Mouse (Mus musculus) spleen, adult 2 months (tissue): ENCODE results near the gene Hes6. TPM values are rescaled to one million over a fixed set of nuclear protein-coding genes. Genes with fewer than 3 reads are reported as not detected.
A peak's percentile ranks its signal among the peaks of the same experiment; 100 is the strongest.

Source experiments
- DNase-seq, 2 experiments: peaks; one replicate each; pipeline versions ENCODE4 v3.0.0 to v3.0.0-alpha.2; 2012 to 2021; ENCODE audit warnings: low spot score in 2 of 2, low read depth in 1 of 2
- H3K27ac ChIP-seq: fragments of 200-500 bp; 2 replicates; pipeline ENCODE4 v1.5.1; 2012; ENCODE audit warnings: low read length, inconsistent platforms; ENCODE audit not compliant: insufficient read depth
- H3K27me3 ChIP-seq: fragments of 200-500 bp; 2 replicates; pipeline ENCODE4 v1.6.1; 2012; ENCODE audit warnings: mild to moderate bottlenecking, moderate library complexity, low read length, inconsistent platforms; ENCODE audit not compliant: control insufficient read depth, insufficient read depth
- H3K36me3 ChIP-seq: fragments of 200-500 bp; 2 replicates; pipeline ENCODE4 v1.6.1; 2012; ENCODE audit warnings: mild to moderate bottlenecking, low read length, inconsistent platforms; ENCODE audit not compliant: control insufficient read depth, insufficient read depth
- H3K4me1 ChIP-seq: fragments of 200-500 bp; 2 replicates; pipeline ENCODE4 v1.6.1; 2011; ENCODE audit warnings: inconsistent platforms; ENCODE audit not compliant: control insufficient read depth, insufficient read depth, insufficient read length
- H3K4me3 ChIP-seq: fragments of 200-500 bp; 2 replicates; pipeline ENCODE4 v1.5.1; 2011; ENCODE audit warnings: mild to moderate bottlenecking, inconsistent platforms; ENCODE audit not compliant: insufficient read depth, insufficient read length; ENCODE audit errors: extremely low read depth
- CTCF ChIP-seq: fragments of 200-500 bp; IDR thresholded peaks from 2 replicates; pipeline ENCODE4 v1.5.1; 2011; ENCODE audit warnings: mild to moderate bottlenecking, inconsistent platforms; ENCODE audit not compliant: insufficient read depth, insufficient read length, insufficient replicate concordance; ENCODE audit errors: extremely low read depth
- POLR2A ChIP-seq: fragments of 200-500 bp; IDR thresholded peaks from 2 replicates; pipeline ENCODE4 v1.6.1; 2011; ENCODE audit warnings: low read depth, low read length, inconsistent platforms
- WGBS: fragments of 180-500 bp; shearing (Covaris S2); methylation state at CpG from one replicate; pipeline ENCODE4 v1.1.7; 2018; 5-methylcytosine and 5-hydroxymethylcytosine counted together
- polyA plus RNA-seq: library from polyadenylated mRNA; depleted of rRNA; stranded (reverse); fragments of >200 nt; gene quantifications from 2 replicates; pipeline ENCODE4 v1.2.3, GENCODE M21; 2012

Gene Hes6
- polyA plus RNA-seq, 1 experiment: 59.9 TPM

GRCm38 (mm10) chr1:91415311-91415710 lies 1.5 kb upstream of the Hes6 start:
- no peak for TF ChIP-seq CTCF
- no peak for TF ChIP-seq POLR2A
- no peak overlapping the region for H3K27ac ChIP-seq
- no peak overlapping the region for H3K4me3 ChIP-seq
- 86% methylated on average over 5 of the region's 5 CpGs for WGBS
- no peaks in the 10 kb centered on the region for H3K27me3 ChIP-seq
- no peaks in the 10 kb centered on the region for H3K36me3 ChIP-seq
- no peak for DNase-seq
- H3K4me1 ChIP-seq: peaks cover 9% of the 10 kb centered on the region

- H3K4me3 ChIP-seq: no peak overlapping the region
- H3K4me1 ChIP-seq: peaks cover 9% of the 10 kb centered on the region
- H3K27me3 ChIP-seq: no peaks in the 10 kb centered on the region
- H3K27ac ChIP-seq: no peak overlapping the region
- no peak for DNase-seq
- H3K36me3 ChIP-seq: no peaks in the 10 kb centered on the region
- WGBS: 65% methylated on average over 4 of the region's 4 CpGs
- TF ChIP-seq CTCF: no peak
- no peak for TF ChIP-seq POLR2A
Measured at GRCm38 (mm10) chr1:91414903-91415302, 1.1 kb upstream of the Hes6 start.

- peaks cover 9% of the 10 kb centered on the region for H3K4me1 ChIP-seq
- DNase-seq: no peak
- H3K36me3 ChIP-seq: no peaks in the 10 kb centered on the region
- H3K27ac ChIP-seq: peak overlapping the region; percentile 85
- H3K27me3 ChIP-seq: no peaks in the 10 kb centered on the region
- peak overlapping the region; percentile 63 for H3K4me3 ChIP-seq
- TF ChIP-seq CTCF (no peak), POLR2A (no peak)
- under 1% methylated on average over 14 of the region's 14 CpGs for WGBS
Measured at GRCm38 (mm10) chr1:91413536-91413897, 321 bp downstream of the Hes6 start.

- peak overlapping the region; percentile 85 for H3K27ac ChIP-seq
- peak; percentile 82 to 94 for DNase-seq
- no peaks in the 10 kb centered on the region for H3K27me3 ChIP-seq
- WGBS: under 1% methylated on average over 34 of the region's 34 CpGs
- H3K4me1 ChIP-seq: peaks cover 9% of the 10 kb centered on the region
- peak; percentile 90 for TF ChIP-seq POLR2A
- no peak for TF ChIP-seq CTCF
- H3K4me3 ChIP-seq: peak overlapping the region; percentile 91
- H3K36me3 ChIP-seq: no peaks in the 10 kb centered on the region
Measured at GRCm38 (mm10) chr1:91413030-91413506, 770 bp downstream of the Hes6 start.

GRCm38 (mm10) chr1:91412286-91413029 lies 1.4 kb downstream of the Hes6 start:
- WGBS: 7% methylated on average over 62 of the region's 65 CpGs
- H3K4me1 ChIP-seq: peaks cover 9% of the 10 kb centered on the region

GRCm38 (mm10) chr1:91411631-91412285 lies 2.1 kb downstream of the Hes6 start:
- H3K36me3 ChIP-seq: no peaks in the 10 kb centered on the region
- no peak overlapping the region for H3K27ac ChIP-seq
- 86% methylated on average over 8 of the region's 8 CpGs for WGBS
- DNase-seq: no peak
- H3K4me3 ChIP-seq: no peak overlapping the region
- no peaks in the 10 kb centered on the region for H3K27me3 ChIP-seq
- H3K4me1 ChIP-seq: peaks cover 9% of the 10 kb centered on the region
- TF ChIP-seq CTCF (no peak), POLR2A (no peak)

More at GRCm38 (mm10) chr1:91412286-91413029, 1.4 kb downstream of the Hes6 start:
- Histone ChIP-seq H3K27ac (peak overlapping the region; percentile 67), H3K4me3 (peak overlapping the region; percentile 91), H3K36me3 (no peaks in the 10 kb centered on the region), H3K27me3 (no peaks in the 10 kb centered on the region)
- TF ChIP-seq POLR2A (no peak), CTCF (no peak)
- peak in 1 of 2 experiments; percentile 48 for DNase-seq
